Mouse (Mus musculus): ENCODE results near the gene Rora.

- TF ChIP-seq CTCF (IDR thresholded peaks at IDR 0.05; ENCODE audit: low read depth, low read length) (no peak), POLR2A (IDR thresholded peaks at IDR 0.05; ENCODE audit: borderline replicate concordance, low read depth, low read length) (no peak)
Observed at GRCm38 (mm10) chr9:69265151-69265550, 611.6 kb downstream of the Rora start.
